Mouse (Mus musculus) limb, embryonic 14.5 days (tissue): ENCODE measurements at regions not wholly inside any gene's neighbourhood (a gene's known extent, or its start where the extent isn't known, plus 50 kb on each side); places are given as distances from the start of the nearest gene placed in this dataset.

Experiments used
- ATAC-seq: fragments of 200-750 bp; cut with Nextera tagmentation; 2 replicates; pipeline ENCODE4 v1.8.0; 2017; ENCODE audit warnings: low read depth, moderate number of reproducible peaks, moderate TSS enrichment; ENCODE audit not compliant: low FRiP score
- DNase-seq: peaks from one replicate; pipeline ENCODE4 v3.0.0-alpha.2; 2015; ENCODE audit warnings: low spot score
- H3K27ac ChIP-seq: fragments of 300-500 bp; sonication (generic); replicated peaks from 2 replicates; pipeline ENCODE4 v1.5.1; 2014; ENCODE audit warnings: low read depth, mild to moderate bottlenecking, low read length, moderate library complexity, mixed read lengths
- H3K27me3 ChIP-seq: fragments of 300-500 bp; sonication (generic); 2 replicates; pipeline ENCODE4 v1.6.1; 2014; ENCODE audit warnings: low read length, mixed read lengths; ENCODE audit not compliant: control insufficient read depth, insufficient read depth
- H3K36me3 ChIP-seq: fragments of 300-500 bp; sonication (generic); 2 replicates; pipeline ENCODE4 v1.6.1; 2014; ENCODE audit warnings: mild to moderate bottlenecking, low read length, moderate library complexity, mixed read lengths; ENCODE audit not compliant: control insufficient read depth, insufficient read depth
- H3K4me1 ChIP-seq: fragments of 300-500 bp; sonication (generic); 2 replicates; pipeline ENCODE4 v1.6.1; 2014; ENCODE audit warnings: antibody characterized with exemption, low read length, mixed read lengths; ENCODE audit not compliant: control insufficient read depth, insufficient read depth
- H3K4me2 ChIP-seq: fragments of 300-500 bp; sonication (generic); replicated peaks from 2 replicates; pipeline ENCODE4 v1.6.1; 2014; ENCODE audit warnings: low read depth, mild to moderate bottlenecking, low read length, moderate library complexity; ENCODE audit not compliant: severe bottlenecking
- H3K4me3 ChIP-seq: fragments of 300-500 bp; sonication (generic); replicated peaks from 2 replicates; pipeline ENCODE4 v1.5.1; 2014; ENCODE audit warnings: low read length
- H3K9ac ChIP-seq: fragments of 300-500 bp; sonication (generic); 2 replicates; pipeline ENCODE4 v1.6.1; 2014; ENCODE audit warnings: mild to moderate bottlenecking, low read depth, low read length, moderate library complexity; ENCODE audit not compliant: severe bottlenecking
- H3K9me3 ChIP-seq: fragments of 300-500 bp; sonication (generic); 2 replicates; pipeline ENCODE4 v1.6.1; 2016; ENCODE audit warnings: low read length; ENCODE audit not compliant: control insufficient read depth
- POLR2A ChIP-seq: fragments of 200-500 bp; IDR thresholded peaks from 2 replicates; pipeline ENCODE4 v1.8.0; 2012; ENCODE audit warnings: inconsistent platforms, mild to moderate bottlenecking, moderate library complexity, borderline replicate concordance; ENCODE audit not compliant: insufficient read depth, insufficient read length; ENCODE audit errors: extremely low read depth
- WGBS: fragments of 180-500 bp; shearing (Covaris S2); extraction: QIAGEN DNeasy Blood & Tissue Kit; methylation state at CpG from one replicate; pipeline ENCODE4 v1.1.7; 2014; 5-methylcytosine and 5-hydroxymethylcytosine counted together

- Histone ChIP-seq H3K9ac (no peak overlapping the region), H3K9me3 (no peaks in the 10 kb centered on the region), H3K4me2 (peak overlapping the region; percentile 3), H3K4me3 (no peak overlapping the region), H3K4me1 (peaks cover 35% of the 10 kb centered on the region), H3K27me3 (no peaks in the 10 kb centered on the region), H3K27ac (peak overlapping the region; percentile 52; the same call in 1 of the 2 replicates), H3K36me3 (no peaks in the 10 kb centered on the region)
- WGBS = 13% methylated on average over 12 of the region's 12 CpGs
- no peak for TF ChIP-seq POLR2A
- ATAC-seq = peak; percentile 80
- DNase-seq = peak; percentile 82
Measured at GRCm38 (mm10) chr11:24296893-24297624, 219.2 kb downstream of the Bcl11a start.

- 0 out of 2 replicates have a peak, but pooled peaks have one; percentile 15 for ATAC-seq
- H3K4me3 ChIP-seq = no peak overlapping the region
Measured at GRCm38 (mm10) chr11:24297763-24298162, 219.9 kb downstream of the Bcl11a start.

GRCm38 (mm10) chr11:24300351-24300750, 222.5 kb downstream of the Bcl11a start:
- 78% methylated on average over 4 of the region's 4 CpGs for WGBS
- no peak overlapping the region for H3K4me2 ChIP-seq
- DNase-seq = no peak
- H3K36me3 ChIP-seq = no peaks in the 10 kb centered on the region
- peaks cover 42% of the 10 kb centered on the region for H3K4me1 ChIP-seq
- H3K4me3 ChIP-seq = no peak overlapping the region
- H3K9ac ChIP-seq = no peak overlapping the region
- H3K27me3 ChIP-seq = no peaks in the 10 kb centered on the region
- no peak for ATAC-seq
- TF ChIP-seq POLR2A = no peak
- no peaks in the 10 kb centered on the region for H3K9me3 ChIP-seq
- H3K27ac ChIP-seq = no peak overlapping the region

More at GRCm38 (mm10) chr11:24297763-24298162, 219.9 kb downstream of the Bcl11a start:
- Histone ChIP-seq H3K4me1 (peaks cover 35% of the 10 kb centered on the region), H3K27me3 (no peaks in the 10 kb centered on the region), H3K9me3 (no peaks in the 10 kb centered on the region), H3K4me2 (peak overlapping the region; percentile 3), H3K36me3 (no peaks in the 10 kb centered on the region), H3K27ac (peak overlapping the region; percentile 52; the same call in 1 of the 2 replicates), H3K9ac (no peak overlapping the region)
- WGBS = 39% methylated on average over 5 of the region's 5 CpGs
- no peak for DNase-seq
- TF ChIP-seq POLR2A = no peak

DNA sequence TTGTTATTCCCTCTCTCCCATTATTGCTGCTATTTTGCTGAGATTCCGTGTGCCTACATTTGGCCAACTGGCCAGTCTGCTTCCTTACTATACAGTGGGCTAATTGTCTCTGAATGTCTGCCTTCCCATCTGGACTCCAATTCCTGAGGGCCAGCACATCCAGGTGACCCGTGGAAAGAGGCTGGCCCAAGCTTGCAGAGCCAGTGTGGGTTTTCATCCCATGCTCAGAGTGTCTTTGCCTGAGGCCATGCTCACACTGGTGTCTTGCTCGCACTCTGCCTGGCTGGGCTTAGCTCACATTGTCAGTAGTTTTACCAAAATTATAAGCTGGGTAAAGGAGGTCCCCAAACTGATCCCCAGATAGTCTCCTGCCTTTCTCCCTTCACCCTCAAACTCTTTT, 223.3 kb downstream of the Bcl11a start:
- H3K27me3 ChIP-seq = no peaks in the 10 kb centered on the region
- DNase-seq = no peak
- no peak for ATAC-seq
- no peak for TF ChIP-seq POLR2A
- no peak overlapping the region for H3K9ac ChIP-seq
- H3K9me3 ChIP-seq = no peaks in the 10 kb centered on the region
- no peak overlapping the region for H3K4me3 ChIP-seq
- WGBS = 59% methylated on average over 3 of the region's 3 CpGs
- H3K4me1 ChIP-seq = peaks cover 45% of the 10 kb centered on the region
- no peak overlapping the region for H3K27ac ChIP-seq
- no peaks in the 10 kb centered on the region for H3K36me3 ChIP-seq
- H3K4me2 ChIP-seq = no peak overlapping the region

DNA sequence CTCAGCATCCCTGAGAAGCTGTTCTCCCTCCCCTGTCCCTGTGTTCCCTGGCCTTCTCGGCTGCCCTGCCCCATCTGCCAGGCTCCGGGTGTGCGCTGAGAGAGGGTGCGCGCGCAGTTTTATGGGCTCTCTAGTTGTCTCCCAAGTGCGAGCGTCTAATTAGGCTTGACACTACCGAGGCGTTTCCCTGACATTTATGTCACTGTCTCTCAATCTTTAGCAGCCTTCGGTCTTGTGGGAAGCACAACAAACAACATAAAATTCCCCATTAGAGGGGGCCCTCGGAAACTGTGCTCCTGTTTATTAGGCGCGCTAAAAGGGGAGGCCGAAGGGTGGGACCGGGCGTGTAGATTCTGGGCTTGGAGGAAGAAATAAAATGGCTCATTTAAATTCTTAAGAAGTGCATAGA, 227.3 kb downstream of the Bcl11a start:
- H3K4me3 ChIP-seq = peak overlapping the region; percentile 35
- no peaks in the 10 kb centered on the region for H3K36me3 ChIP-seq
- ATAC-seq (peak; percentile 63; the same call in 1 of the 2 replicates), DNase-seq (peak; percentile 58)
- no peak for TF ChIP-seq POLR2A
- H3K27me3 ChIP-seq = 0 out of 2 replicates have a peak, but pooled peaks cover 3% of the 10 kb centered on the region
- peaks cover 27% of the 10 kb centered on the region for H3K4me1 ChIP-seq
- H3K27ac ChIP-seq = no peak overlapping the region; the same call in 1 of the 2 replicates
- 2% methylated on average over 17 of the region's 17 CpGs for WGBS
- peak overlapping the region; percentile 71 for H3K4me2 ChIP-seq
- H3K9ac ChIP-seq = peak overlapping the region; percentile 36; the same call in 1 of the 2 replicates
- H3K9me3 ChIP-seq = no peaks in the 10 kb centered on the region
